Mouse (Mus musculus) hindbrain, embryonic 13.5 days (tissue): ENCODE measurements around the gene Slc4a11. TPM values are rescaled to one million over a fixed set of nuclear protein-coding genes. Genes with fewer than 3 reads are reported as not detected.
A peak's percentile ranks its signal among the peaks of the same experiment; 100 is the strongest.

ENCODE experiments used
- ATAC-seq: fragments of 200-750 bp; cut with Nextera tagmentation; 2 replicates; pipeline ENCODE4 v1.8.0; 2017; ENCODE audit warnings: moderate TSS enrichment; ENCODE audit not compliant: low FRiP score
- H3K27ac ChIP-seq: fragments of 300-500 bp; sonication (generic); 2 replicates; pipeline ENCODE4 v1.5.1; 2015; ENCODE audit warnings: inconsistent platforms, mild to moderate bottlenecking, moderate library complexity
- H3K27me3 ChIP-seq: fragments of 300-500 bp; sonication (generic); 2 replicates; pipeline ENCODE4 v1.6.1; 2015; ENCODE audit warnings: mild to moderate bottlenecking, inconsistent platforms
- H3K36me3 ChIP-seq: fragments of 300-500 bp; sonication (generic); 2 replicates; pipeline ENCODE4 v1.6.1; 2015; ENCODE audit warnings: mild to moderate bottlenecking, inconsistent platforms
- H3K4me1 ChIP-seq: fragments of 300-500 bp; sonication (generic); replicated peaks from 2 replicates; pipeline ENCODE4 v1.6.1; 2015; ENCODE audit warnings: inconsistent platforms
- H3K4me2 ChIP-seq: fragments of 300-500 bp; sonication (generic); 2 replicates; pipeline ENCODE4 v1.6.1; 2015; ENCODE audit warnings: inconsistent platforms, mild to moderate bottlenecking, moderate library complexity
- H3K4me3 ChIP-seq: fragments of 300-500 bp; sonication (generic); 2 replicates; pipeline ENCODE4 v1.5.1; 2015; ENCODE audit warnings: mild to moderate bottlenecking, inconsistent platforms
- H3K9ac ChIP-seq: fragments of 300-500 bp; sonication (generic); 2 replicates; pipeline ENCODE4 v1.6.1; 2015; ENCODE audit warnings: mild to moderate bottlenecking, inconsistent platforms
- H3K9me3 ChIP-seq: fragments of 300-500 bp; sonication (generic); 2 replicates; pipeline ENCODE4 v1.6.1; 2016; ENCODE audit warnings: inconsistent platforms
- WGBS: fragments of 180-500 bp; shearing (Covaris S2); methylation state at CpG from one replicate; pipeline ENCODE4 v1.1.7; 2015; 5-methylcytosine and 5-hydroxymethylcytosine counted together
- polyA plus RNA-seq: library from polyadenylated mRNA; unstranded; fragments of >200 nt; fragmentation: Nextera tagmentation; extraction: Ambion mirVana; gene quantifications from 2 replicates; pipeline ENCODE4 v1.2.1, GENCODE M21; 2015

The Slc4a11 gene
- polyA plus RNA-seq, 1 experiment from 2014 or later, result 1.1 TPM

DNA sequence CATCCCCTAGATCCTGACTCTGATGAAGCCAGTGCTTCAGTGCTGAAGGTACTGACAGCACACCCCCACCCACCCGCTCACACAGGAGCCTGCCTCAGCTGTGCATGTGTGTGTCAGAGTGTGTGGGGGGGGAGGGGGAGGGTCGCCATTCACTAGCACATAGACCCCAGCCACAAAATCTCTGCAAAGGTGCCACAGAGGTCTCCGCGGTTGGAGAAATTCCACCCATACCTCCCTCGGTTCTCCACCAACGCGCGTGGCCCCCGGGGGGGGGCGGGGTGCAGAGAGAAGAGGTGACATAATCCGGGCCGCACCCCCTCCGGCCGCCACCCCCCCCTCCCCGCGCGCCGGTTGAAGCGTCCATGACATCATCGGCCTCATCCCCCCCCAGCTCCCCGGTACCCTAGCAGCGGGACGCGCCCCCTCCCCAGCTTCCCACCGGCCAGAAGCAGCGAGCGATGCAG is 55.1 kb downstream of the Slc4a11 start:
- H3K27me3 ChIP-seq, result peaks cover 39% of the 10 kb centered on the region
- WGBS, result 0% methylated on average over 16 of the region's 27 CpGs
- peak overlapping the region; percentile 85 for H3K9ac ChIP-seq

DNA sequence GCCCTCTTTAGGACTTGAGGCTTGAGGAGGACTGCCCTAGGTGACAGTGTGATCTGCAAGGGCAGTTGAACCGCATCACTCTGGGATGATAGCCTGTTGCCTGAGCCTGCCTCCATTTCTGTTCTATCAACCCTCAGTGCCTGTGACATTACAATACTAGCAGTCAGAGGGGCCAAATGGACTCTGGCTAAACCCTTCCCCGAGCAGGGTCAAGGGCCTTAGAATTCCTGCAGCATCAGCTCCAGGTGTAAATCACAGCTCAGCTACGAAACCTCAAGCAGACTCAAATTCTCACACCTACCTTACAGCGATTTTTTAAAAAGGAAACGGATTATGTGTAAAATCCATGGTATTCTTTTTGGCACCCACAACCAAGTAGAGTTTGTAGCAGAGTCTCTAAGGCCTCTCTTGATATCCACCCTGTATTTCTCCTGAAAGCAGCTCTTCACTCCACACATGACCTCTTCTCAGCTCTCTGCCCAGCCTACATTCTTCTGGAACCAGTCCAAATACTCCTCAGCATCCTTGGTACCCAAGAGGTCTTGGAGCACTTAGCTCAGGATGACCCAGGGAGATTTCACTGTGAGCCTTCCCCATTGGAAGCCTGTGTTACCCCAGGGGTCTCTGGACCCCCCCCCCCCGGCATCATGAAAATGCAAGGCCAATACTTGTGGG is 55.8 kb downstream of the Slc4a11 start:
- Histone ChIP-seq H3K9me3 (no peaks in the 10 kb centered on the region), H3K27ac (no peak overlapping the region), H3K4me3 (peak overlapping the region; percentile 71), H3K4me1 (peaks cover 20% of the 10 kb centered on the region), H3K36me3 (no peaks in the 10 kb centered on the region), H3K27me3 (peaks cover 46% of the 10 kb centered on the region), H3K4me2 (peak overlapping the region; percentile 84), H3K9ac (peak overlapping the region; percentile 85)
- no peak for ATAC-seq
- WGBS, result 76% methylated on average over 6 of the region's 6 CpGs

More for the DNA sequence above, 55.1 kb downstream of the Slc4a11 start:
- H3K36me3 ChIP-seq, result peaks cover 6% of the 10 kb centered on the region
- H3K9me3 ChIP-seq, result no peaks in the 10 kb centered on the region
- ATAC-seq, result peak; percentile 84
- H3K4me1 ChIP-seq, result peaks cover 20% of the 10 kb centered on the region
- H3K4me2 ChIP-seq, result peak overlapping the region; percentile 84
- H3K27ac ChIP-seq, result peak overlapping the region; percentile 84
- H3K4me3 ChIP-seq, result peak overlapping the region; percentile 71

DNA sequence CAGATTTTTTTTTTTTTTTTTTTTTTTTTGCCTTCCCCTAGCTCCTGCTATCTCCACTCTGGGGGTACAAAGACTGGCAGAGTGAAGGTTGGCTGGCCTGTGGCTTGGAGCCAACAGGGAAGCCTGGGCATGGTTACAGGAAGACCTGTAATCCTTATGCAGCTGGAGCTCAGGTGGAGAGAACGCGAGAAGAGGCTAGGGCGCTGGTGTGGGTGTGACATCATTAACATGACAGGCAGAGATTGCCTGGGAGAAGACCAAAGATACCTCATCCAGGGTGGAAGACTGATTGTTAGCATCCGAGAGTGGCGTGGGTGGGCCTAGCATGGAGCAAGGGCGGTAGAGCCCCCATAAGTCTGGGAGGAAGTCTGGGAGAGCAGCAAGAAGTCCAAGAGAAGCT is 58.0 kb downstream of the Slc4a11 start:
- Histone ChIP-seq H3K4me3 (no peak overlapping the region), H3K9ac (no peak overlapping the region), H3K9me3 (no peaks in the 10 kb centered on the region), H3K36me3 (peaks cover 15% of the 10 kb centered on the region), H3K27me3 (peaks cover 68% of the 10 kb centered on the region), H3K4me2 (no peak overlapping the region), H3K4me1 (peaks cover 41% of the 10 kb centered on the region), H3K27ac (no peak overlapping the region)
- 80% methylated on average over 6 of the region's 6 CpGs for WGBS
- ATAC-seq, result no peak

GRCm38 (mm10) chr2:130638101-130638611 is 59.2 kb downstream of the Slc4a11 start:
- Histone ChIP-seq H3K9ac (no peak overlapping the region), H3K9me3 (no peaks in the 10 kb centered on the region), H3K4me1 (peaks cover 48% of the 10 kb centered on the region), H3K36me3 (peaks cover 16% of the 10 kb centered on the region), H3K4me3 (no peak overlapping the region), H3K4me2 (no peak overlapping the region), H3K27me3 (peaks cover 77% of the 10 kb centered on the region), H3K27ac (no peak overlapping the region)
- no peak for ATAC-seq
- 34% methylated on average over 16 of the region's 16 CpGs for WGBS

GRCm38 (mm10) chr2:130635847-130636246 is 61.5 kb downstream of the Slc4a11 start:
- no peaks in the 10 kb centered on the region for H3K9me3 ChIP-seq

GRCm38 (mm10) chr2:130634739-130635411 is 62.4 kb downstream of the Slc4a11 start:
- ATAC-seq, result peak; percentile 9; the same call in 1 of the 2 replicates
- Histone ChIP-seq H3K9me3 (no peaks in the 10 kb centered on the region), H3K27me3 (peaks cover 63% of the 10 kb centered on the region), H3K4me2 (peak overlapping the region; percentile 55), H3K4me1 (peaks cover 29% of the 10 kb centered on the region), H3K4me3 (peak overlapping the region; percentile 31), H3K9ac (peak overlapping the region; percentile 66), H3K27ac (no peak overlapping the region), H3K36me3 (peaks cover 16% of the 10 kb centered on the region)
- 1% methylated on average over 37 of the region's 38 CpGs for WGBS

More at GRCm38 (mm10) chr2:130635847-130636246, 61.5 kb downstream of the Slc4a11 start:
- Histone ChIP-seq H3K9ac (peak overlapping the region; percentile 66; the same call in 1 of the 2 replicates), H3K27ac (no peak overlapping the region), H3K4me3 (peak overlapping the region; percentile 3; the same call in 1 of the 2 replicates), H3K36me3 (peaks cover 16% of the 10 kb centered on the region), H3K4me1 (peaks cover 30% of the 10 kb centered on the region), H3K27me3 (peaks cover 71% of the 10 kb centered on the region), H3K4me2 (peak overlapping the region; percentile 55; the same call in 1 of the 2 replicates)
- no peak for ATAC-seq
- WGBS, result 19% methylated on average over 21 of the region's 21 CpGs

Other genes starting within 250 kb of the Slc4a11 start
- 123 and 126 TPM in 2 replicates for gene Ptpra, start 247.2 kb downstream of the Slc4a11 start, polyA plus RNA-seq
- 83.9 and 88.8 TPM in 2 replicates for gene Mrps26, start 133.8 kb downstream of the Slc4a11 start, polyA plus RNA-seq
- not detected in 2 replicates for gene Oxt, start 121.3 kb downstream of the Slc4a11 start, polyA plus RNA-seq
- gene Avp, start 115.0 kb downstream of the Slc4a11 start, polyA plus RNA-seq, result not detected in 2 replicates
- 11.7 and 12.9 TPM in 2 replicates for gene Fastkd5, start 67.5 kb downstream of the Slc4a11 start, polyA plus RNA-seq
- gene Ubox5, start 67.5 kb downstream of the Slc4a11 start, polyA plus RNA-seq, result 11.5 and 11.8 TPM in 2 replicates
- gene Lzts3, start 54.7 kb downstream of the Slc4a11 start, polyA plus RNA-seq, result 10.5 and 11.1 TPM in 2 replicates
- gene Ddrgk1, start 32.9 kb downstream of the Slc4a11 start, polyA plus RNA-seq, result 72.0 and 74.1 TPM in 2 replicates
- gene Itpa, start 29.9 kb downstream of the Slc4a11 start, polyA plus RNA-seq, result 141 and 143 TPM in 2 replicates
- gene 4930402H24Rik, start 208.9 kb upstream of the Slc4a11 start, polyA plus RNA-seq, result 96.1 and 104 TPM in 2 replicates
- 12.0 and 12.1 TPM in 2 replicates for gene Atrn, start 209.0 kb upstream of the Slc4a11 start, polyA plus RNA-seq